Mouse (Mus musculus) lung, adult 2 months (tissue): ENCODE data around the gene Ccn6.

Source experiments
- CTCF ChIP-seq: fragments of 200-500 bp; IDR thresholded peaks from 2 replicates; pipeline ENCODE4 v1.5.1; 2011; ENCODE audit warnings: mild to moderate bottlenecking, low read length, control low read depth; ENCODE audit not compliant: insufficient read depth
- POLR2A ChIP-seq: fragments of 200-500 bp; IDR thresholded peaks from 2 replicates; pipeline ENCODE4 v1.6.1; 2011; ENCODE audit warnings: low read depth, mild to moderate bottlenecking, control low read depth, low read length, borderline replicate concordance; ENCODE audit errors: extremely low read depth

DNA sequence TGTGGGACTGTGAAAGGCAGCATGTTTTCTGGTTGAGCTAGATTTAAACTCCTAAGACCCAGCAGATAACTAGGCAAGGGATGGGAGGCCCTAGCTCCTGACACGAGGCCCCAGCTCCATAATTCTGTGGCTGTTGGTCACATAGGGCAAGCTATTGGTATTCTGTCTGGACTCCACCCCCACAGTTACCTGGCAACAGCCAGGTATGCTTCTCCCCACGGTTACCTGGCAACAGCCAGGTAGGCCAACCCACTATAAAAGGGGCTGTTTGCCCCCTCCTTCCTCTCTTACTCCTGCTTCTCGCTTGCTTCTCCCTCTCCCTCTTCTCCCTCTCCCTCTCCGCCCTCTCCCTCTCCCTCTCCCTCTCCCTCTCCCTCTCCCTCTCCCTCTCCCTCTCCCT, 38.9 kb upstream of the Ccn6 start:
- TF ChIP-seq POLR2A, result no peak
- no peak for TF ChIP-seq CTCF
